Mouse (Mus musculus) adrenal gland, postnatal 14 days (tissue): ENCODE measurements at regions not wholly inside any gene's neighbourhood (a gene's known extent, or its start where the extent isn't known, plus 50 kb on each side); places are given as distances from the start of the nearest gene placed in this dataset.

Experiments used
- DNase-seq: peaks from one replicate; pipeline ENCODE4 v3.0.0; 2021; ENCODE audit warnings: mixed read lengths

DNA sequence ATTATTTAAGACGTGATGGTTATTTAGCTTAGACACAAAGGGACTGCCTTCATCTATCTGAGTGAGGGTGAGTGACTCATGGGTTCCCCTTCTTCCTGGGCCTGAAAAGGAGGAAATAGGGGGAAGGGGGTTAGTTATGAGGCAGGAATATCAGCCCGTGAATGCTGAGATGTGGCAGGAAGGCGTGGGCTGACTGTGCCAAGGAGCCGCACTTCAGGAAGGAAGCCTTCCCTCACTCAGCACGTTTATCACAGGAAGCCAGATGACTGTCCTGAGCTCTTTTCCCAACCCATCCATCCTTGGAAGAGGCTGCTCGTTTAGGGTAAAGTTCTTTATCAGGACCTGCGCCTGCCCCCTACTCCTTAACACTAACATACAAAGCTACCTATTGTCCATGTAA lies 403.5 kb downstream of the Plk2 start:
- peak; percentile 6 for DNase-seq

DNA sequence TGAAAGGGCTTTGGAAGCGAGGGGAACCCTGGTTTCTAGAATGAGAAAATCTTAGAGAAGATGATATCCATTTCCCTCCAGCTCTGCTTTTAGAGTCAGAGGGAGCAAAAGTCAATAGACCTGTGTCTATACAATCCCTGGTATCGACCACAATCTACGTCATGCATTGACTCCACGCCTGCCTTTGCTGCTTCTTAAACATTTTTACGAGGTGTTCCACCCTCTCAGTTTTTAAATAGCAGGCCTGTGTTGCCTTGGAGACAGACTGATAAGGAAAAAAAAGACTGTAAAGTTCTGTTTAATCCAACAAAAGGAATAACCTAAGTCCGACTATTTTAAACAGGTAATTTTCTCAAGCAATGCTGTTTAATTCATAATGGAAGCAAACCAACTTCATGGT lies 408.0 kb downstream of the Plk2 start:
- DNase-seq = no peak

DNA sequence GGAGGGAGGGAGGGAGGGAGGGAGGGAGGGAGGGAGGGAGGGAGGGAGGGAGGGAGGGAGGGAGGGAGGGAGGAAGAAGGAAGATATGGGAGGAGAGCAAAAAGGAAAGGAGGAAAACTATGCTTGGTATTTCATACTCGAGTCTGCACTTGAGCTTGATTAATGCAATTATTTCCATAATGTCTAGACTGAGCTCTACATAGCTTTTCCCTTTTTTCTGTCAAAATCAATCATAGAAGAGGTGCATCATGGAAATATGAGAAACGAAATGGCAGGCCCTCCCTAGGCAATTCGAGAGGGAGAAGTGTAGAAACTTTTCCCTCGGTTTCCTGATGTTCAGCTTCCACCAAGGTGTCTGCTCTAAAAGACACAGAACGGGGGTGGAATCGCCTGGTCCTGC lies 417.6 kb downstream of the Plk2 start:
- DNase-seq = no peak

DNA sequence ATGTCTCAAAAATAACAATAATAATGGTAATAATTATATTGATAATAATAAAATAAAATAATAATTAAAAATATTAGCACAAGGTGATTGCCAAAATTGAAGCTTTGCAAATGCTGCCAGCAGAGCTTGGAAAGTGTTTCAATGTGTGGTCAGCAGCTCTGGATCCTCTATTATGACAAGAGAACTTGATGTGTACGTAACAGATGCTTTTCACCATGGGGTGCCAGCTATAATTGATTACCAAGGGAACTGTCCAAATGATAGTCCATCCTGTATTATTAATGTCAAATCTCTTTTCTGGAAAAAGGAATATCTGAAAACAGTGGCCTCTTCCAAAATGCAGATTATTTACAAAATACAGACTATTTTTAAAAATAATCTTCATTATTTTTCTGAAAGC lies 419.2 kb downstream of the Plk2 start:
- DNase-seq = no peak

DNA sequence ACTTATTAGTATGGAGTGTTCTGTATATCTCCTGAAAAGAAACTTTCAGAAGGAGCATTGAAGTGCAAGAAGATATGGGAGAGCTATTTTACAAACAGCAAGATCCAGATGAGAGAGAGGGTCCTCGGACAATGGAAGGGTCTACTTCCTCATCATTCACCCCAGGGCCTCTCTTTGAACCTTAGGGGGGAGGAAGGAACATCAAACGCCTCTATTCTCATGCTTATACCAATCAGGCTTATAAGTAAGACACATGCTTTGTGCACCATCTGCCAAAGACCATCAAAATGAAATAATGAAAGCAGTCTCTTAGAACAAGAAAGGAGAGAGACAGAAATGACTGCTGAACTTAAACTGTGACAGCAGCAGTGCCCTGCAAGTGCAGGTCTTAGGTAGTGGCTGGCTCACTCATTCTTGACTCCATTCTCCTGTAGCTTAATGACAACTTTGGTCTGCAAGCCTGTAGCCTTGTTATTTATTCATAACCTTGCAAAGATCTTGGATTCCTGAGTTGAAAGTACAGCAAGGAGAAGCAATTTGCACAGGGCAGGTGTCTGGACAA lies 424.5 kb downstream of the Plk2 start:
- no peak for DNase-seq

DNA sequence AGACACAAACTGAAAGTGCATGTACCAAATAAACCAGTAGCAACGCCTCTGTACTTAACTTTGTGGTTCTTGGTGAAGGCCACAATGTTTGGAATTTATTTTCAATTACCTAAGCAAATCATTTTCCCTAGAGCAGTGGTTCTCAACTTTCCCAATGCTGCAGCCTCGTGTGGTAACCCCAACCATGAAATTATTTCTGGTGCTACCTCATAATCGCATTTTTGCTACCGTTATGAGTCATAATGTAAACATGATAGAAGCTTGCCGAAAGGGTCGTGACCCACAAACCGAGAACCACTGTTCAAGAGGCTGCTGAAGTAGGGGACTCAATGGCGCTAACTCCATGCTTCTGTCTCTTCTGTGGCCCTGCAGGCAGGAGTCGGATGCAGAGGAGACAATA lies 429.9 kb upstream of the Actbl2 start:
- no peak for DNase-seq

DNA sequence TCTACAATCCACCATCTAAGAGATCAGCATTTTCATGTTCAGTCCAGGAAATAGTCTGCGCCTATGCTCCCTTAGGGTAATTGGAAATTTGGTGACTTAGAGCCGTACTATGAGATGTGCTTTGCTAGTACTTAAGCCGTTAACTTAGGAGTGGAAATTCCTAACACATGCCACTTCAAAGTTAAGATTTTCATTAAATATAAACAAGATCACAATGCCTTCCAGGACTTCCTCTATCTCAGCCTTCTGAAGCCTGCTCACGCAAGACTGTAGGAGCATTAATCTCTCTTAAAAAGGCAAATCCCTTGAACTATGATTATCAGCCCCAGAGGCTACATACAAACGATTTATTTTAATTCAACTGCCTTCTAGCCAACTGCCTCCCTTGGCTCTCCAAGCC lies 422.4 kb upstream of the Actbl2 start:
- DNase-seq = no peak

DNA sequence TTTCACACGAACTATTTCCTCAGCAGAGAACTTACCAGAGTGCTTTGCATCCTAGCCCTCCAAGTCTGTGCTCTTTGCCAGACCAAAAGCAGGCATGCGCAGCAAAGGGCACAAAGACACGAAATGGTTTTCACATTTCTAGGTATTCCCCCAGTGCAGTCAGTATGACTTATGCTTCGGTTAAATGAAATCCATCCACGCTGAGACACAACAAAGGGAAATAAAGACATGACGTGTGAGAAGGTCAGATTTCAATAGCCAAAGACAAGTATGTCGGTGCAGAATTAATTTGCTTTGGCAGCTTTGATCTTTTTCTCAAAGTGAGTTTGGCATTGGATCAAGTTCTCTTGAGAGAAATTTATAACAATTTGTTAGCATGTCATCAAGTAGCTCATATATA lies 417.9 kb upstream of the Actbl2 start:
- DNase-seq = no peak

DNA sequence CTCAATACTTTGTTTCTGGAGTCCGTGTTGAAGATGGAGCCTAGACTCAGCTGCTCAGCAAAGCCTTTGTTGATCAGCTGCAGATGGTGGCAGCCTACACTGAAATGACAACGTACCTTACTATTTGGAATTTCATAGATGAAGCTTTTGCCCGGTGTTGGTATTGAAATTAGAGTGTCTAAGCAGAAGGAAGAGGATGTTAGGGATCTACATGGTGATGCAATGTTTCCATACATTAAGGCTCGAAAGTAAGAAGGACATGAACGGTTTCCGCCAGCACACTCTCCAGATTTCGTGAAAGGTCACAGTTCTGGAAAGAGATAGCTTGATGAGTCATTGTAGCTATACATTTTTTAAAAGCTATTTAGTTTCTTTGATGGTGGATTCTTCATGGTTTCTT lies 412.9 kb upstream of the Actbl2 start:
- DNase-seq = no peak

DNA sequence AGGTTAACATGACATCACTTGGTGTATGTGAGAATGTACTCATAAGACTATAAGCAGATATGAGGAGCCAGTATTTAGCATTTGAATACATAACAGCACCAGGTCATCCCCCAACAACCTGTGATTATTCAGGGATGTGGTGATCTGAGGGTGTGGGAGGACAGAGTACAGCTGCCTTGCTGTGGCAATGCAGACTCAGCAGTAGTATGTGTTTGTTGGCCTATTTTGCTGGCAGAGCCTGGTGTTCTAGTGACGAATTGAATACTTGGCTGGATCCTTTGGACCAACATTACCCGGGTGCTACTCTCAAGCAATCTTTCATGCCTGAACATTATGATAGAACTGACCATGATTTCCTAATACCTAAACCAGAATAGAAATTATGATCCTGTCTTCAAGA lies 409.1 kb upstream of the Actbl2 start:
- DNase-seq = no peak

DNA sequence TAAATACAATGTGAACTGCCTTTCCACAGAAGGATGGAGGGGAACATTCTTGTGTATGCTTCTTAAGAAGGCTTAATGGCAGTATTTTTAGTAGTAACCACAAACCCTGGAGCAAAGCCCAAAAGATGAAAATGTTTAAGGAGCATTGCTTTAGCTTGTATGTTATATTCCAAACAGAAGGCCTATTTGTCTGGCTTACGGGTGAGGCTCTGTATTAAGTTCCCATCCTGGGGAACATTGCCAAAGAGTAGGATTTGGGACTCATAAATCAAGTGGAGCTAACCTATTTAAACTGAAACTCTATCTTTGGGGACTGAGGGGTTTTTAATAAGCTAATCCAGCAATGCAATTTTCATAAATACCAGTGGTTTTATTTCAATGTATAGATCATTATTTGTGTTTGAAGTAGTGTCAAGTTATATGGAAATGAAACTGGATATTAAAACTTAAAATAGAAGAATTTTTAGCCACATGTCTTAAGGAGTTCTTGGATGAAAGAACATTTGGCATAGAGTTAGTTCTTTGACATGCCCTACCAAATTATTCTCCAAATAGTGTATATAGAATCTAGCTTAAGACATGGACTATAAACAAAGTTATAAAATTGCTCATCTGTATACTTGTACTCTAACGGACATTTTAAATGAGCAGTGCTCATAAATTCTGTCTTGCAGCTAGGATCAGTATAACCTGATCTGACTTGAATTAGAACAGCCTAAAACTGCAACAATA lies 401.7 kb upstream of the Actbl2 start:
- DNase-seq = no peak

DNA sequence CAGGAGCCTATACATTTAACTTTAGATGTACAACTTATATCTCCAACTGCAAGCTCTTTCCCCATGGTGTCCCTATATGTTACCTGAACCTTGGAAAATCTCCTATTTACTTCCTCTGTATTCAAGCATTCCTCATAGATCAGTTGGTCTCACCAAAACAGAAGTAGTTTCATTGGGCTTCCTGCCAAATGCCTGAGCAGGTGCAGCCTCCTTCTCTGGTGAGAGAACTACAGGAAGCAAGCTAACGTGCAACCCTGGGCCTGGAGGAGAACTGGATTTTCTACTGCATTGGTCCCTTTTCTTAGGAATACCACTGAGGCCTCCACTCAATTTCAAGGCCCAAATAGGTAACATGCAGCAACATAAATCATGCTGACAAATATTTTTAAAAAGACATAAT lies 400.6 kb upstream of the Actbl2 start:
- DNase-seq = no peak

DNA sequence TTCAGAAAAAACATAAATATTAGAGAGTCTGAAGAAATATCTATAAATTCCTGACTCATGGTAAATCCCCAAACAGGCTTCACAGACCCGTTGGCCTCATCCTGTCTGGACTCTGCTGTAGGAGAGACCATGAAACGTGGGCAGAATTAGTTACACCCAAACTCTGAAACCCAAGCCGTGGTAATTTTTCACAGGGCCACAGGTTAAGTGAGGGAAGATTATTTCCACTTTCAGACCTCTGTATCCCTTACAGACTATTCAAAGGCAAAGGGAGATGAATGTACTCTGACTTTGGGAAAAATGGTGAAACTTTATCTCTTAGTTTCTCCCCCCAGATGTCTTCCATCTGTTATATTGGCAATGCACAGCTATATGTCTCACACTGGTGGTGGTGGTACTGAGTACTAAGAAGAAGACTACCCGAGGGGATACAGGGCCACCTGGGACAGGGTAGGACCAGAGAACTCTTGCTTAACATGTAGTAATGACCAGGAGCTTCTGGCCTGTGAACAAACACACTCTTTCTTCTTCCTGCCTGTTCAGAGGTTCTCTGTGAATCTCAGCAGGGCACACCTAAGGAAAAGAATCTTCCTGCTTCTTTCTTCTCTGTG lies 388.8 kb upstream of the Actbl2 start:
- no peak for DNase-seq

DNA sequence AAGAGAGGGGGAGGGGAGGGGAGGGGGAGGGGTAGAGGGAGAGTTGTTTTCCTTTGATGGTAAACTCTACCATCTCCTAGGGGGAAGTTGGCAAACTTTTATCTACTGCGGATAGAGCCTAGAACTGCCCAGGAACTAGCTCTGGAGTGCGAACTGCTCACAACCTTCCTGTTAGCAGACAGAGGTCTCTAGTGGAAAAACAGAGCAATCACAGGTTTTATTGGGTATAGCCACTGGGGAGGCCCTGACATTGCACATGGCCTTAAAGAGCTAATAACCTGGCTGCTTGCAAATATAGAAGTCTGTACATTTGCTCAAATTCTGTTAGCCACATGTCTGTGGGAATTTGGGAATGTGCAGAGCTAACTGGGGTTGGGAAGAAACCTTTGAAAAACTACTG lies 388.1 kb upstream of the Actbl2 start:
- DNase-seq = peak; percentile 25

DNA sequence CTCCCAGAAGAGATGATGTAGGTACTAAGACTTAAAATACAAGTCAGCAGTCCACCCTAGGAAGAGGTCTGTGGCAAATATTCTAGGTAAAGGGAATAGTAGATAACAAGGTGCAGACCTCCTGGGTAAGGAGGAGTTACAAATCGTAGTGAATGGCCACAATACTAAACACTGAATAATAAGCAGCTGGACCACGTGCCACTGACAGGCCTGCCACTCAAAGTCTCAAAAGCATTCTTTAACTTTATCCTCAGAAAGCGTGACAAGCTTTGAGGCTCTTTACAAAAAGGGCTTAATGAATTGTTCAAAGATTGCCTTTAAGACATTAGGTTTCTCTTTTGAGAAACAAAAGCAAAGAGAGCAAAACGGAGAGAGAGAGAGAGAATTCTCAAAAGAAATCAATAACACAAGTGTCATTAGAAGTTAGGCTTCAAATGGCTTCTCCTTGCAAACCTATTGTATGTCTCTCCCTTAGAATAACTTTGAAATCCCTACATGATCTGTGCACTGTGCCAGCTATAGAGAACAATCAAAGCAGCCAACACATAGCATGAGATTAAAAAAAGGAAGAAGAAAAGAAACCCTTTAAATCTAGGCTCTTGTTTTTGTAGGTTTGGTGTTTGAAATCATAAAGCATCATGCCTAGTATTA lies 383.6 kb upstream of the Actbl2 start:
- no peak for DNase-seq

DNA sequence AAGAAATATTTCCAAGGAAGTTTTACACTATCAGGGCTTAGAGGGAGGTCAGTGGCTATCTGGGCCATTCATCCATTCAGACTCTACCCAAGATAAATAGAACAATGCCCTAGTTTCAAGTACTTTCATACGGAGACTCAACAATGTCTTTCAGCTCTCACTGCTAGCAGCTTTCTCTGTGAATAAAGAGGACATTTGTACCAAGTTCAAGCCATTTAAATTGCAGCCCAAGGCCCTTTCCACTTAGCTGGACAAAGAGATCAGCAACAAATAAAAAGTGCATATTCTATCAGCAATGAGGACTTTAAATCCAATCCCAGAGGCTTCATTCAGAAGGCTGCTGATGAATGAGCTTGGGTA lies 383.1 kb upstream of the Actbl2 start:
- DNase-seq = no peak

DNA sequence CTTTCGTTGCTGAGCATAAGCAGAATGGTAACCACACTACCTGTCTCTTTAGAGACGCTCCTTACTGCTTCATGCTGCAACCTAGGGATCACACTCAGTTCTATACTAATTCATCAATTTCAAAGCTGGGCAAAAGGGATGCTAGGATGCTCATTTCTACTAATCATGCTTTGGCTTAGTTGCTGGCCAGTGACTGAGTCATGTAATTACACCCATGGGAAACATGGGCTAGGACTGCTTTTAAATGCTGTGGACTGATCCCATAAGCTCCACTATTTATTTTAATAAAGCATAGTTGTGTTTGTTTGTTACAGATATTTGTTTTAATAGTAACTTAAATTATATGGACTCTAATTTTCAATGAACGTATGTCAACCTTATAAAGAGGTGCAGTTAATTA lies 373.2 kb upstream of the Actbl2 start:
- DNase-seq = no peak

DNA sequence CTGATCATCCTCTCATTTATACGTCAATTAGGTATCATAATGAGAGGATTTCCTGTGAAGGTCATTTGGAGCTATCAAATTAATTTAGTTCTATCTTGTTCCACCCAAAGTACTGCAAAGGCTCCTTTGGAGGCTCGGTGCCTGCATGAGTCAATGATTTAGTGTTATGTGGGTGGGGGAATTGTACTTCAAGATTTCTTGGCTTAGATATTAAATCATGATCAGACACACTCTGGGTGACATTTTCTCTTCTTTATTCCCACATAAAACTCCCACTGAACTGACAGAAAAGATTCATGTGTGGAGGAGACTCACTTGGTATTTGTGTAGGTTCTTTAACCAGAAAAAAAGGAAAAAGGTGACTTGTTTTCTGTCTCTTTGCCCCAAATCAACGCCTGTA lies 372.6 kb upstream of the Actbl2 start:
- DNase-seq = no peak

DNA sequence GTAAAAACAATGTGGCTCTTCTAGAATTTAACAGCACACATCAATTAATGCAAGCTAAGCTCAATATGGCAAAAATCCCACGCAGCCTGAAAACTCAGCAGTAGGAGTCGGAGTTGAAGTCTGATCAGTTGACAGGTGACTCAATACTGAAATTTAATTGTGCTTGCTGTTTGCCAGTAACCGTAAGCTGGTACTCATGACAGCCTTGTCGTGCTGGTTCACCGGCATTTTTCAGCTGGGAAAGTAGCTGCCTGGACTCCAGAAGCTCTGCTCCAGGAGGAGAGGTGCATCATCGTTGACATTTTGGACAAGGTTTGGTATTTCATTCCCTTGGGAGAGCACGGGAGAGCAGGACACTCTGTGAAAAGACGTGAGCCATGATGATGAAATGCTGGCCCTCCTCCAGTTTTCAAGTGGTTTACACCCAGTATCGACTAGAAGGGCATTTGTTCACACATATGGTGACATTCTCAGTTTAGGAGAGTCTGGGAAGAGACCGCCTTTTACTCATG lies 372.1 kb upstream of the Actbl2 start:
- DNase-seq = peak; percentile 63

DNA sequence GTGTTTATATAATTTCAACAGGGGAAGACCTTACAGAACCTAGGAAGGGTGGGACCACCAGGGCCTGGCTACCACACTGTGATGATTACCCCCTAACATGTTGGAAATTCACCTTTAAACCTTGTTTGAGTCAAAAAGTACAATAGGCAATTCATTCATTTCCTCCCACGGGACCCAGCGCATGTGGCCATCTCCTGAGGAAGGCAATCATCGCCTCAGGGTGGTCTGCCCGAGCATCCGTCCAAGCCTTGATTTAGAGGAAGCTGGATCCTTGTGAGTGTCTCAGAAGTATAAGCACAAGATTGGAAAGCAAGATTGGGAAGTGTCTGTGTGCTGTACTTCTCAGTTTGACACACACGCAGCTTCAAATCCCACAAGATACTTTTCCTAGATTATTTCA lies 360.9 kb upstream of the Actbl2 start:
- DNase-seq = no peak

DNA sequence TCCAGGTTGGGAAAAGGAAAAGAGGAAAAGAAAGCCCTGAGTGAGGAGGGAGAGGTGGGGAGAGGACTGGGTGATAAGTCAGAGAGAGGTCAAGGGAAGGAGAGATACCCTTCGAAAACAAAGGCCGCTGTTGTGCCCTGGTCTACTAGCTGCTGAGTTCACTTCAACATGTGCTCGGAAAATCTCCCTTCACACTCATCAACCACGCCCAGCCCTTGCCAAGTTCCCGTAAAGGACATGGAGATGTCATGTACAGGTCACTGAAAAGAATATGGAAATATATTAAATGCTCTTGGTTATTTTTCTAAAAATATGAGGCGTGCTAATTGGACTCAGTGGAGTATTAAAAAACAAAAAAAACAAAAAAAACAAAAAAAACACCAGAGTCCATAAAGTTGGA lies 359.5 kb upstream of the Actbl2 start:
- no peak for DNase-seq

DNA sequence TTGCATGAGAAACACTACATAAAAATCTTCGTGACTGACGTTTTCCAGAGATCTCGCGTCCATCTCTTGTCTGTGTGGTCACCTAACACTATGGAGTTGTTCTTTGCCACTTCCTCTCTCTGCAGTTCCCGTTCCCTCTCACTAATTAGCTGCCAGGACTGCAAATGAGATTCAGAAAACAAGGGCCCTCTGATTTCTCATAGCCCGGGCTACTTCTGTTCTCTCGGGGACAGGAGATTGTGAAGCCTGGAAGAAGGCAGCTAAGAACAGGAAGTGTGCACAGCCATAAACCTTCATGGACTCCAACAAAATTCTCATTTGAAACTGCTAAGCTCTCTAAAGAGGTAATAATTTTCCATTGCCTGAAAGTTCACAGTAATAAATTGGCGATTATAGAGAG lies 358.9 kb upstream of the Actbl2 start:
- no peak for DNase-seq

DNA sequence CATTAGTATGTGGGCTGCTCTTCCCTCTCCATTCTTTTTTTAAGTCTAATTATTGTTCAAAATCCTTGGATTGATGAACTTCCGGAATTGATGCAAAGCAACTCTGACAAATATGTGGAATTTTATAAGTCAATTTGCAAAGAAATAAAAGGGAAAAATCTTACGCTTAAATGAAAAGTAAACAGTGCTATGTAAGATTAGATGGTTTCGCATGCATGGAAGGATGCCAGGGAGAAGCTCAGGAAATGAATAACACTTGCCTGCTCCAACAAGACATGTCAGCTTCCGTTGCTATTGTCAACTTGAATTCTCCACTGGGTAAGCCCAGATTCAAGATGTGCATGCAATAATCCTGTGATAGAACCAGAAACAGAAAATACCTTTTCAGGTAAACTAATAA lies 357.2 kb upstream of the Actbl2 start:
- no peak for DNase-seq
